Mouse (Mus musculus) cerebellum, adult 11-12 months (tissue): ENCODE measurements around the gene Gys1.
"Not testable (repeated sequence)": the region's sequence is repeated elsewhere in the genome, so short reads cannot be mapped to it uniquely, and the experiment has no call there.

ENCODE experiments used
- DNase-seq: peaks from one replicate; pipeline ENCODE4 v3.0.0; 2022

Gys1 gene

GRCm38 (mm10) chr7:45457204-45458060 lies 22.8 kb downstream of the Gys1 start:
- DNase-seq = no peak

DNA sequence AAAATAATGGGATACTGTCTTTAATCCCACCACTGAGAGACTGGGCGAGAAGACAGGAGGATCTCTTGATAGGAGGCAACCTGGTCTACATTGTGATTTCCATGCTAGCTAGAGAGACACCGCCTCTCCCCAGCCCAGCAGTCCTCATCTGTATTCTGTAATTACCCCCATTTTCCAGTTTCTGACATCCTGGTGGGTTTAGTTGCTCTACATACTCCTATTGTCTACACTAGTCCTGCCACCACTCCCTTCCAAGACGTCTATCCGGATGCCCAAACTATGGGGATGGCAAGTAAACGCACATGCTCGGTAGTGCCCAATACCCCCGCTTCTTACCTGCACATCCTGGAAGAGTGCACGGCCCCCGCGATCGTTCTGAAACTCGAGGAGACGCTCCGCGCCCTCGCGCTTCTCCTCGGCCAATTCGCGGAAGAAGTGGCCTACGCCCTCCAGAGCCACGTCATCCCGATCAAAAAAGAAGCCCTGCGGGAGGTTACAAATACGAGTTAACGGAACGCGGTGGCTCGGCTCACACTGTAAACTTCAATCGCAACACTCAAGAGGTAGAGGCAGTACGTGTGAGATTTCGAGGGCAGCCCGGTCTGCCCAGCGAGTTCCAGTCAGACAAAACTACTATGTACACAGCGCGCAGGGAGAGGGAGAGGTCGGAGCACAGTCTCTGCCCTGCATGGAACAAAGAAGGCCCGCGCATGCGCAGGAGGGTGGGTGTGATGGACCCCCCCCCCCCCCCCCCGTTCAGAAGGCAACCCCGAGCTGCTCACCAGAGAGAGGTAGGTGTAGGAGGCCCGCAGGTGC lies 24.3 kb downstream of the Gys1 start:
- peak; percentile 80 for DNase-seq

- peak; percentile 98 for DNase-seq
Observed at GRCm38 (mm10) chr7:45459564-45460140, 25.0 kb downstream of the Gys1 start, which contains the start of gene Ftl1. TSS of gene Ftl1 (minus strand) at chr7:45459884.

- DNase-seq = peak; percentile 43
Observed at GRCm38 (mm10) chr7:45460377-45460776, 25.7 kb downstream of the Gys1 start.

DNA sequence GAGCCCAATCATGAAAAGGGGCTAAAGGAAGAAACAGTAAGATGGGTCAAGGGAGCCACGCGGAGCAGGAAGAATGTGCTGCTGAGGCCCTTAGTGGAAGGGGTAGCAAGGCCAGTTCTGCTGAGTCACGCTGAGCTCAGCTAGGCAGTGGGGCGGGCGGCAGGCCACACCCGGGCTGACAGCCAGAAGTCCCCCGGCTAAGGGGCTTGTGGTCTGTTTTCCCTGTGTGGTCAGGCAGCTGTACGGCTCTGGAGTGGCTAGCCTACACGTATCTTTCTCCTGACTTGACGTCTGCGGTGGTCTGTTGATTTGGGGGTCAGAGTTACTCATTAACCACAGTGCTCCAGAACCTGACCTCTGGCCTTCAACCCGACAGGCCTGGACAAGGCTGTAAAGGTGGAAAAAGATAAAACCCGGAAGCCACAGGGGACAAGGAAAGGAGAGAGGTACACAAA lies 26.2 kb downstream of the Gys1 start:
- peak; percentile 61 for DNase-seq

DNA sequence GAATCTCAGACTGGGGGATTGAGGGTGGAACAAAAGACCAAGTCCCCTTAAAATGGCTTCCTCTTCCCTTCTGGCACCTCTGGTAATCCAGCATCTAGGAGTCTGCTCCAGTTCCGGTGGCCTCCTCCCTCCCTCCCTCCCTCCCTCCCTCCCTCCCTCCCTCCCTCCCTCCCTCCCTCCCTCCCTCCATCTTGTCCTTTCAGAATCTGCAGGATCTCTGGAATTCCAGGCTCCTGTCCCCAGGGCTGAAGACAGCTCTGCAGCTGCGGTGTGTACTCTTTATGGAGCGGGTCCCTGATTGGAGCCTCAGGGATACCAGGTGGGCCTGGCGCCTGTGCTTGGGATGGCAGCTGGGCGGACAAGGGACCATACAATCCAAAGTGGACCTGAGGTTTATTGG lies 26.7 kb downstream of the Gys1 start:
- no peak for DNase-seq

GRCm38 (mm10) chr7:45461781-45462180 lies 27.1 kb downstream of the Gys1 start:
- no peak for DNase-seq

- DNase-seq = no peak
Observed at GRCm38 (mm10) chr7:45462325-45462724, 27.7 kb downstream of the Gys1 start.

- DNase-seq = not testable (repeated sequence)
Observed at GRCm38 (mm10) chr7:45462868-45463267, 28.2 kb downstream of the Gys1 start.

DNA sequence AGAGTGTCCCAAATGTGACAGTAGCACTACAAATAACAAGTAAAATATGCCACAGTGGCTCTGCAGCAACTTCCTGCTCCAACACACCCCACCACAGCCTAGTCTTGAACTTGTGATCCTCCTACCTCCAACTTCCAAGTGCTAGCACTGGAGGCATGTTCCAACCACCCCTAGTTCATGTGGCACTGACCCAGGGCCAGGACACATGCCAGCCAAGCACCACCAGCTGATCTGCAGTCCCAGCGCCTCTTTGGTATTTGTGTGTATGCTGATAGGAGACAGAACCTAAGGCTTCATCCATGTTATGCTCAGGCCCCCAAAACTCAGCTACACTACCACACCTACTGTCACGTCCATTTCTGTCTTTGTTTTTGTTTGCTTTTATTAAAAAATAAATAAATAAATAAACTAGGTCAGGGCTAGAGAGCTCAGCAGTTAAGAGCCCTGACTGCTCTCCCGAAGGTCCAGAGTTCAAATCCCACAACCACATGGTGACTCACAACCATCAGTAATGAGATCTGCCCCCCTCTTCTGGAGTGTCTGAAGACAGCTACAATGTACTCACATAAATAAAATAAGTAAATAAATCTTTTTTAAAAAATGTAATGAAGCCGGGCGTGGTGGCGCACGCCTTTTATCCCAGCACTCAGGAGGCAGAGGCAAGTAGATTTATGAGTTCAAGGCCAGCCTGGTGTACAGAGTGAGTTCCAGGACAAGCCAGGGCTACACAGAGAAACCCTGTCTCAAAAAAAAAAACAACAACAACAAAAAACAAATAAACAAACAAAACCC lies 29.5 kb downstream of the Gys1 start:
- DNase-seq = no peak

DNA sequence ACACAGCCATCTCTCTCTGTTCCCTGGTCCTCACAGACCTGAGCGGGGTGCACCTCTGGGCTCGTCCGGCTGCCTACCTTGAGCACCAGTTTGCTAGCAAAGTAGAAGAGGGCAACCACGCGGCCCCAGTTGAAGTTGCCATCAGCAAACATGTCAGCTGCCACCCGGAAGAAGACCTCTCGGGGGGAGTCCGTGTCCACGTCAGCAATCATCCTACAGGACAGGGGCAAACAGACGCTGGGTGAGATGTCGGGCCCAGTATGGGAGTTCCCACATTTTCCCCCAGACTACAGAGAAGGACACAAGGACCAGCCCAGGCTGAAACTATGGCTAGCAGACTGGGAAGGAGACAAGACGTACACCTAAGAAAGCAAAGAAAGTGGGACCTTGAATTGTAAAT lies 30.5 kb downstream of the Gys1 start:
- no peak for DNase-seq

DNA sequence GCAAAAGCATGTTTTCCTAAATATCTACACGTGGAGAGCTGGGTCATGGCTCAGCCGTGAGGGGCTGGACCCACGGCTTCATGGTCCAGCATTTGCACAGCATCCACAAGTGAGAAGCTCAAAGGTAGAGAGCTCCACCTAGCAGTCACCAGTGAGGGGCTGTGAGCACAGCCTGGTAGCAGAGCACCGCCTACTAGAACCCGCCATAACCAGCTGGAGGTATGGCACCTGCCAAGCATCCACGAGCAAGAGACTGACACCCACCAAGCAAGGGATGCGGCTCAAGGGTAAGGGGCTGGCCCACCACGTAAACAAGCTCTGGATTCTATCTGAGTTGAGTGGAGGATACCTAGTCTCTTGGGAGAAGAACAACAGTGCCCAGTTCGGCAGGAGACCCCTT lies 30.9 kb downstream of the Gys1 start:
- DNase-seq = peak; percentile 64

DNA sequence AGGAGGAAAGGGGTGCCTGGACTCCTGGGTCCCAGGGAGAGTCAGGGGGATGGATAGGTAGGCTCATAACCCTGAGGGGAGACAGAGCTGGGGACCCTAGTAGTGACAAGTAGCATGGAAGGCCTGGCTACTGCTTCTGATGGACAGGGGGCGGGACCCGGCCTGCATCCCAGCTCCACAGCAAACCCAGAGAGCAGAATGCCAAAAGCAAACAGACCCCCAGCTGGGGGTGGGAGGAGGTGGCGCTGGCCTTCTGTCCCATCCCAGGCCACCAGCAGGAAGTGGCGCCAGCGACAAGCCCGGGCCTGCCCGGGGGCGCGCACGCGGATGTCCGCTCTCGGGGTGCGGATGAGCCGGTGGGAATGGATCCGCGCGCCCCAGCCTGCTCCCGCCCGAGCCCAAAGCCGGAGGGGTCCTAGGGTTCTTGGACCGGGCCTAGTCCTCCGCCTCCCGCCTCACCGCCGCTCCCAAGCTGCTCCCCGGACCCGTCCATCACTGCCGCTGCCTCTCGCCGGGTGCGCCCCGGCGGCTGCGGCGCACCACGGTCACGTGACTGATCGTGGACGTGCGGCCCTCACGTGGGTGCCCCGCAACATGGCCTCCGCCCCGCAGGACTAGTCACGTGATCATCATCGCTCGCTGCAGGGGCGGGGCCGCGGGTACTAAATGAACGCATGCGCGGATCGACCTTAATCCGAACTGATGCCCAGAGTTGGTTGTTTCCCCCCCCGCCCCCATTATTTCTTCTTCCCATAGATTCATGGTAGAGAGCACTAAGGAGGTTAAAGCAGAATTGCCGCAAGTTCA lies 31.8 kb downstream of the Gys1 start, which contains the start of gene Bax:
Bax (minus strand) TSS at position 616 of the 807 bp plus-strand sequence.
- peak; percentile 98 for DNase-seq

- peak; percentile 54 for DNase-seq
Observed at GRCm38 (mm10) chr7:45467090-45467670, 32.5 kb downstream of the Gys1 start.

DNA sequence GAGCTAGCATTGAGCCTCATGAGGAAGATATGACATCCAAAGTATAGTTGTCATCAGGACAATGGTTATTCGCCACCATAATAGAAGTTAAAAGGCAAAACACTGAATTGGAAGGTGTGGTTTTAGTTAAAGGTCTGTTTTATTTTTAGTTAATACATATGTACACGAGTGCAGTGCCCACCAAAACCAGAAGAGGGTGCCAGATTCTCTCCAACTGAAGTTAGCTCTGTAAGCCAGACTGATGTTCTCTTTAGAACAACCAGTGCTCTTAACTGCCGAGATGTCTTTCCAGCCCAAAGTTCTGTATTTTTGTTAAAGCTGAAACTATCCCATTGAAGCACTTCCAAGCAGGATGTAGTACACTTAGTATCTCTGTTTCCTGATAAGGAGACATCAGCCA lies 36.2 kb downstream of the Gys1 start:
- DNase-seq = peak; percentile 47

DNA sequence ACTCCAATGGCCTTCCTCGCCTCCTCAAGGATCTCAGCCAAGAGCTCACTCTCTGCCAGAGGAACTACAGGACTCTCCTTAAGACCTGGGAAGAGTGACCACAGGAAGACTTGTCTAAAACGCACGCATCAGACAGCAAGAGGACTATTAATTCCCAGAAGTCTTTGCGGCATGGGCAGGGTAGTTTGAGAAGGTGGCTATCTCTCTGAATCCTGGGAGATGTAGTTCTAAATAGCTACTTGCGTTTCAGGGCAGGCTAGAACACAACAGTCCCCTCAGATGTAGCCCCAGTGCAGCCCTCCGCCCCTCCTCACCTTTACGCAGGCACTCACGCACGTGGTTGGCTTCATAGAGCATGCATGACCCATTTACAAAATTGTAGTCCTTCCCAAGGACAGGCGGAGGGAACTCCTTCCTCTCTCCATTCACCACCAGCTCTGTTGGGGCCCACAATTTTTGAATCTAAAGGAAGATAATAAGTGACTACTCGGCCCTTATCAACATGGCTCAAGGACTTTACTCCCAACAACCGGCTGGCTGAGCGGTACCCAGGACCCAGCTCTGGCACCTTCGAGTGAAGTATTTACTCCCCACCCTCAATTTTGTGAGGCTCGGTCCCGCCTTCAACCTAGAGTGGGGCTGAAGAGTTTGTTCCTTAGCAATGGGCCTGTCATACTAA lies 40.8 kb downstream of the Gys1 start:
- no peak for DNase-seq

GRCm38 (mm10) chr7:45476453-45476852 lies 41.8 kb downstream of the Gys1 start:
- no peak for DNase-seq

DNA sequence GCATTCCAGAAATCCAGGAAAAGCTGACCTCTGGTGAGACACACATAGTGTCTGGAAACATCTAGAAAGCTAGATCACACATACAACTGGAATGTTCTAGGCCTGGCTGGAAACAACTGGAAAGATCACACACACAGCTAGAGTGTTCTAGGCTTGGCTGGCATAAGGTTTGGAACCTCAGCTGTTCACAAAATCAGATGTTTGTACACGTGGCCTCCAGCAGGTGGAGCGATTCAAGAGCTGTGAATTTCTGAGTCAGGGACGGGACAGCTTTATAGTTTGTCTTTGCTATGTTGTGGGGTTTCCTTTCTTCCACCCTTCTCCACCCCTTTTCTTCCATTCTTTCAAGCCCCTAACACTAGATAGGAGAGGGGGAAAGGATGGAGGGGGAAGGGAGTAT lies 42.4 kb downstream of the Gys1 start:
- DNase-seq = peak; percentile 64

- no peak for DNase-seq
Observed at GRCm38 (mm10) chr7:45478774-45479173, 44.1 kb downstream of the Gys1 start.

DNA sequence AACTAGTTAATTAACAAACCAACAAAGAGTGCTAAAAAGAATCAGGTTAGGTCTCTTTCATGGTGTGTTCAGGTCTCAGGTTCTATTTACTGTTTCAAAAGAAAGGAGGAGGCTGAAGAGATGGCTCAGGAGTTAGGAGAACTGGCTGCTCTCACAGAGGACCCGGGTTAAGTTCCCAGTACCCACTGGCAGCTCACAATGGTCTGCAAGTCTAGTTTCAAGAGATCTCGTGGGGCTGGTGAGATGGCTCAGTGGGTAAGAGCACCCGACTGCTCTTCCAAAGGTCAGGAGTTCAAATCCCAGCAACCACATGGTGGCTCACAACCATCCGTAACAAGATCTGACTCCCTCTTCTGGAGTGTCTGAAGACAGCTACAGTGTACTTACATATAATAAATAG lies 45.7 kb downstream of the Gys1 start:
- DNase-seq = not testable (repeated sequence)
